ENCODE assay signal across 8 mouse cellular contexts in genomic region chr5:68128421-68128820, GRCm38 (mm10).
DNase-seq lines count a peak whose midpoint lies in the region; ATAC-seq lines count a peak whose summit lies in the region.
"Had no signal": no experiment of that assay in that cellular context is flagged by ENCODE, and none has a peak within 500 bp of the region (broad histone marks: within the 10 kb centered on the region; RNA-seq: fewer than 3 reads in every experiment).

No protein-coding gene starts in this region.

- no peaks in the 10 kb centered on the region for H3K36me3 ChIP-seq in limb, embryonic 11.5 days (ENCODE audit: control insufficient read depth, insufficient read depth, low read length)
- H3K36me3 ChIP-seq in limb, embryonic 10.5 days, result no peaks in the 10 kb centered on the region
- H3K36me3 ChIP-seq in intestine, embryonic 14.5 days (ENCODE audit: control insufficient read depth, insufficient read depth, low read length), result no peaks in the 10 kb centered on the region
- H3K36me3 ChIP-seq: lung, embryonic 15.5 days had no signal

- WGBS in limb, embryonic 11.5 days, result 10% methylated on average over 4 of the region's 4 CpGs
- WGBS in limb, embryonic 10.5 days, result 18% methylated on average over 4 of the region's 4 CpGs
- WGBS in intestine, embryonic 14.5 days, result 8% methylated on average over 4 of the region's 4 CpGs

- H3K27me3 ChIP-seq in limb, embryonic 11.5 days (ENCODE audit: control insufficient read depth, insufficient read depth, low read length), result no peaks in the 10 kb centered on the region
- no peaks in the 10 kb centered on the region for H3K27me3 ChIP-seq in limb, embryonic 10.5 days (ENCODE audit: low read depth, poor library complexity, severe bottlenecking)
- H3K27me3 ChIP-seq in intestine, embryonic 14.5 days (replicated peaks; ENCODE audit: control insufficient read depth, insufficient read depth, low read length), result no peaks in the 10 kb centered on the region
- H3K27me3 ChIP-seq: lung, embryonic 15.5 days had no signal

- H3K4me1 ChIP-seq in limb, embryonic 11.5 days (ENCODE audit: control insufficient read depth, insufficient read depth, low read length), result no peaks in the 10 kb centered on the region
- no peaks in the 10 kb centered on the region for H3K4me1 ChIP-seq in limb, embryonic 10.5 days
- H3K4me1 ChIP-seq in intestine, embryonic 14.5 days (replicated peaks; ENCODE audit: control insufficient read depth, insufficient read depth, low read length), result no peaks in the 10 kb centered on the region
- H3K4me1 ChIP-seq: lung, embryonic 15.5 days had no signal

- no peak for ATAC-seq in limb, embryonic 11.5 days (ENCODE audit: insufficient number of reproducible peaks, low FRiP score, low TSS enrichment, low read depth)
- peak; percentile 72 for ATAC-seq in intestine, embryonic 14.5 days (replicated peaks; ENCODE audit: low FRiP score, low TSS enrichment, low read depth)

- H3K9ac ChIP-seq in limb, embryonic 11.5 days (ENCODE audit: low read length), result no peak overlapping the region
- no peak overlapping the region for H3K9ac ChIP-seq in intestine, embryonic 14.5 days (ENCODE audit: low read length)
- H3K9ac ChIP-seq: lung, embryonic 15.5 days had no signal

- no peak overlapping the region for H3K4me3 ChIP-seq in limb, embryonic 11.5 days (ENCODE audit: low read depth, low read length)
- H3K4me3 ChIP-seq in limb, embryonic 10.5 days, result no peak overlapping the region
- no peak overlapping the region for H3K4me3 ChIP-seq in intestine, embryonic 14.5 days (ENCODE audit: low read depth, low read length)
- H3K4me3 ChIP-seq: lung, embryonic 15.5 days had no signal

- no peaks in the 10 kb centered on the region for H3K9me3 ChIP-seq in limb, embryonic 11.5 days (ENCODE audit: control insufficient read depth, low read length)
- no peaks in the 10 kb centered on the region for H3K9me3 ChIP-seq in limb, embryonic 10.5 days (replicated peaks)
- no peaks in the 10 kb centered on the region for H3K9me3 ChIP-seq in intestine, embryonic 14.5 days (ENCODE audit: control insufficient read depth, low read length)
- H3K9me3 ChIP-seq: lung, embryonic 15.5 days had no signal

- H3K27ac ChIP-seq in limb, embryonic 11.5 days (replicated peaks; ENCODE audit: low read depth, low read length), result no peak overlapping the region
- no peak overlapping the region for H3K27ac ChIP-seq in limb, embryonic 10.5 days
- H3K27ac ChIP-seq in intestine, embryonic 14.5 days (ENCODE audit: low read depth), result no peak overlapping the region
- H3K27ac ChIP-seq: lung, embryonic 15.5 days had no signal

- DNase-seq in limb, embryonic 11.5 days (ENCODE audit: low spot score), result peak; percentile 62
- no peak for DNase-seq in limb, embryonic 10.5 days (ENCODE audit: low spot score)
- peak; percentile 44 for DNase-seq in R1 (ENCODE audit: low read depth, low spot score)
- peak; percentile 59 to 78 for DNase-seq in cerebellum, postnatal 25 days
- peak; percentile 54 for DNase-seq in intestine, embryonic 14.5 days (ENCODE audit: low spot score)
- peak; percentile 49 for DNase-seq in mesoderm, embryonic 11.5 days (ENCODE audit: low read depth, low spot score)
- DNase-seq in yolk sac, embryonic 10.5 days (ENCODE audit: low spot score), result no peak

- no peak overlapping the region for H3K4me2 ChIP-seq in limb, embryonic 11.5 days (ENCODE audit: low read depth, severe bottlenecking)
- H3K4me2 ChIP-seq in intestine, embryonic 14.5 days (ENCODE audit: low read length), result no peak overlapping the region
- H3K4me2 ChIP-seq: lung, embryonic 15.5 days had no signal

Comparison
In these comparisons a context has a peak if more than half of its experiments do, and no peak if none do; other contexts are left out.
1. DNase-seq: peak in limb, embryonic 11.5 days (single experiment), R1 (single experiment), cerebellum, postnatal 25 days (2 of 2), intestine, embryonic 14.5 days (single experiment) and mesoderm, embryonic 11.5 days (single experiment); none in limb, embryonic 10.5 days (single experiment) and yolk sac, embryonic 10.5 days (single experiment).